Mouse (Mus musculus): ENCODE results near the gene Sidt1. TPM values are rescaled to one million over a fixed set of nuclear protein-coding genes. Genes with fewer than 3 reads are reported as not detected.

The Sidt1 gene
- polyA plus RNA-seq, 1 experiment from 2014 or later, result 3.3 TPM

DNA sequence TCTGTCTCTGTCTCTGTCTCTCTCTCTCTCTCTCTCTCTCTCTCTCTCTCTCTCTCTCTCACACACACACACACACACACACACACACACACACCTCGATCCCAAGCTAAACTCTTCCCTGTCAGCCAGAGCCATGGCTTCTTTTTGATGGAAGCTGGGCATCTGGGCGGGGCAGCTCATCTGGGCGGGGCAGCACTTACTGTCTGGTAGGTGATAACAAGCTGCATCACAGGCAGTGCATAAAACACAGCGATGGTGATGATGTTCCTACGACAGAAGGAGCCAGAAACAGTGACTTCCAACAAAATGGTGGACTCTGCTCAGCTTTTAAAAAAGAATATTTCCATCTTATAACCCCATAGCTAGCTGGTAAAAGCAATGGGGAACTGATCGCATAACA, 67.4 kb downstream of the Sidt1 start:
- Histone ChIP-seq H3K9ac (replicated peaks) (no peak overlapping the region), H3K4me2 (replicated peaks) (no peak overlapping the region), H3K27me3 (no peaks in the 10 kb centered on the region), H3K36me3 (no peaks in the 10 kb centered on the region), H3K27ac (no peak overlapping the region), H3K4me3 (replicated peaks) (no peak overlapping the region), H3K4me1 (replicated peaks) (no peaks in the 10 kb centered on the region), H3K9me3 (no peaks in the 10 kb centered on the region)
- no peak for ATAC-seq
- 92% methylated on average over 6 of the region's 6 CpGs for WGBS

DNA sequence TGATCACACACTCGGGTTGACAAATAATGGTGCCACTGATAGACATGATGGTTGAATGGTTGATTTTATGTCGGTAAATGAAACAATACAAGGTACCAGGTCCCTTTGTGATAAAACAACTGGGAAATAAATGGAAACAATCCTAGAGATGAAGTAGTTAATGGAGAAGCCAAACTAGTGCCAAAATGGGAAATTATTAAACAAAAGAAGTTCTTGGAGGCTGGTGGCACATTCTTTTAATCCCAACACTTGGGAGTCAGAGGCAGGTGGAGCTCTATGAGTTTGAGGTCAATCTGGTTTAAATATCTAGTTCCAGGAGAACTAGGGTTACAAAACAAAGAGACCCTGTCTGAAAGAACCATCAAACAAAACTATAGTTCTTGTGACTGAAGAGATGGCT, 68.1 kb downstream of the Sidt1 start:
- WGBS, result 60% methylated on average over 2 of the region's 2 CpGs

GRCm38 (mm10) chr16:44257476-44257875, 75.5 kb downstream of the Sidt1 start:
- no peak overlapping the region for H3K4me3 ChIP-seq (replicated peaks)
- no peak for ATAC-seq
- no peaks in the 10 kb centered on the region for H3K4me1 ChIP-seq (replicated peaks)
- WGBS, result 91% methylated on average over 3 of the region's 3 CpGs
- no peak overlapping the region for H3K27ac ChIP-seq
- H3K9ac ChIP-seq (replicated peaks), result no peak overlapping the region
- no peak overlapping the region for H3K4me2 ChIP-seq (replicated peaks)
- no peaks in the 10 kb centered on the region for H3K9me3 ChIP-seq
- no peaks in the 10 kb centered on the region for H3K36me3 ChIP-seq
- no peaks in the 10 kb centered on the region for H3K27me3 ChIP-seq

More for the DNA sequence above, 68.1 kb downstream of the Sidt1 start:
- Histone ChIP-seq H3K4me1 (replicated peaks) (no peaks in the 10 kb centered on the region), H3K9me3 (no peaks in the 10 kb centered on the region), H3K9ac (replicated peaks) (no peak overlapping the region), H3K27me3 (no peaks in the 10 kb centered on the region), H3K4me2 (replicated peaks) (no peak overlapping the region), H3K27ac (no peak overlapping the region), H3K36me3 (no peaks in the 10 kb centered on the region), H3K4me3 (replicated peaks) (no peak overlapping the region)
- ATAC-seq, result no peak

- Histone ChIP-seq H3K36me3 (no peaks in the 10 kb centered on the region), H3K27me3 (no peaks in the 10 kb centered on the region), H3K9me3 (no peaks in the 10 kb centered on the region), H3K4me3 (replicated peaks) (no peak overlapping the region), H3K27ac (no peak overlapping the region), H3K4me2 (replicated peaks) (no peak overlapping the region), H3K9ac (replicated peaks) (no peak overlapping the region), H3K4me1 (replicated peaks) (no peaks in the 10 kb centered on the region)
- 82% methylated on average over 7 of the region's 7 CpGs for WGBS
- ATAC-seq, result no peak
These were observed 78.3 kb downstream of the Sidt1 start for GRCm38 (mm10) chr16:44254698-44255097.

GRCm38 (mm10) chr16:44253797-44254634, 79.0 kb downstream of the Sidt1 start:
- no peak overlapping the region for H3K9ac ChIP-seq (replicated peaks)
- no peaks in the 10 kb centered on the region for H3K9me3 ChIP-seq
- H3K36me3 ChIP-seq, result no peaks in the 10 kb centered on the region
- H3K27me3 ChIP-seq, result no peaks in the 10 kb centered on the region
- 81% methylated on average over 7 of the region's 7 CpGs for WGBS
- H3K4me3 ChIP-seq (replicated peaks), result no peak overlapping the region
- no peak overlapping the region for H3K27ac ChIP-seq
- no peak for ATAC-seq
- no peaks in the 10 kb centered on the region for H3K4me1 ChIP-seq (replicated peaks)
- H3K4me2 ChIP-seq (replicated peaks), result no peak overlapping the region

DNA sequence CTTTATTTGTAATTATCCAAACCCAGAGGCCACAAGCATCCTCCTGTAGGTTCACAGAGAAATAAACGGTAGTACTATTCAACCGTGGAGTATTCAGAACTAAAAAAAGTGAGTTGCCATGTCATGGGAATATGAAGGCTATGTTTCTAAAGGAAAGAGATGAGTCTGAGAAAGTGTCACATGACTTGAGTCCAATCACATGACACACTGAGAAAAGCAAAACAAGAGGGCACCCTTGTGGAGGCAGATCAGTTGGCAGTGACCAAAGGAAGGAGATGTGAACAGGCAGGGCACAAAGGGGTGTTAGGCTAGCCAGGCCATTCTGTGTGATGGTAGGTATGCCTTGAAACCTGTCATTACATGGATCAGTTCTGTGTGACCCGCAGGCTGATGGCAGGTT, 80.3 kb downstream of the Sidt1 start:
- H3K9me3 ChIP-seq, result no peaks in the 10 kb centered on the region
- H3K4me2 ChIP-seq (replicated peaks), result no peak overlapping the region
- H3K36me3 ChIP-seq, result no peaks in the 10 kb centered on the region
- ATAC-seq, result no peak
- WGBS, result 93% methylated on average over 3 of the region's 3 CpGs
- H3K27ac ChIP-seq, result no peak overlapping the region
- no peak overlapping the region for H3K9ac ChIP-seq (replicated peaks)
- H3K27me3 ChIP-seq, result no peaks in the 10 kb centered on the region
- no peak overlapping the region for H3K4me3 ChIP-seq (replicated peaks)
- H3K4me1 ChIP-seq (replicated peaks), result no peaks in the 10 kb centered on the region

DNA sequence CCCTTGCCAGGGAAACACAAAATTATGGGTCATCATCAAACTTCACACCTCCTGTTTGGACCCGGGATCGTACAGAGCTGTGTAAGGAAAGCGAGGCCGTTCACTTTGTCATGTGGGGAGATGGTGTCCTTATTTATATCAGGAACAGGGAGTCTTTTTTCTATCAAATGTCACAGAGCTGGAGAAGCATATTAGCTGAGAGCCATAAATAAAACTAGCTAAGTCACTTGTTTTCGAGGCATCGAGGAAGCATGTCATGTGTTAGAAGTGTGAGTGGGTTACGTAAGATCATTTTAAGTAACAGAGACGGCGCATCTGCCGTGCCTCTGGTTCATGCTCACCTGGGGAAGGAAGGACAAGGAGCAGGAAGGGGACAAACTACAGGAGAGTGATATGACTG, 83.0 kb downstream of the Sidt1 start:
- 95% methylated on average over 10 of the region's 10 CpGs for WGBS
- no peak overlapping the region for H3K9ac ChIP-seq (replicated peaks)
- H3K27me3 ChIP-seq, result no peaks in the 10 kb centered on the region
- H3K27ac ChIP-seq, result no peak overlapping the region
- H3K9me3 ChIP-seq, result no peaks in the 10 kb centered on the region
- H3K36me3 ChIP-seq, result no peaks in the 10 kb centered on the region
- H3K4me2 ChIP-seq (replicated peaks), result no peak overlapping the region
- no peak for ATAC-seq
- H3K4me1 ChIP-seq (replicated peaks), result no peaks in the 10 kb centered on the region
- no peak overlapping the region for H3K4me3 ChIP-seq (replicated peaks)

GRCm38 (mm10) chr16:44243323-44243722, 89.7 kb downstream of the Sidt1 start:
- no peaks in the 10 kb centered on the region for H3K36me3 ChIP-seq
- H3K27me3 ChIP-seq, result no peaks in the 10 kb centered on the region
- no peaks in the 10 kb centered on the region for H3K9me3 ChIP-seq
- 74% methylated on average over 7 of the region's 7 CpGs for WGBS
- no peak overlapping the region for H3K4me2 ChIP-seq (replicated peaks)
- no peak for ATAC-seq
- no peaks in the 10 kb centered on the region for H3K4me1 ChIP-seq (replicated peaks)
- no peak overlapping the region for H3K9ac ChIP-seq (replicated peaks)
- H3K4me3 ChIP-seq (replicated peaks), result no peak overlapping the region
- H3K27ac ChIP-seq, result no peak overlapping the region

DNA sequence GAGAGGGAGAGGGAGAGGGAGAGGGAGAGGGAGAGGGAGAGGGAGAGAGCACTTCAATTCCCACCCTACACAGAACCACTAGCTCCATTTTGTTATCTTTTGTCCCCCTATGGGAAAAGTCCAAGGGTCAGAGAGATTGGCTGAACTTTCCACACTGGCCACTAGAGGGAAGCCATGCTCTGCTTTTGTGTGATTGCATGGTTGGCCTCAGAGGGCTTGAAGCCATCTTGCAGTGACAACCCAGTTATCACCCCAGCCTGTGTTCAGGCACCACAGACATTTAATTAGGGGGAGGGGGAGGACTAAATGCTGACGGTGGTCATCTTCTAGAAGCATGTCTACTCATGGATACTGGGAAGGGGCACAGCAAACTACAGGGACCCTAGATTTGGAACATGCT, 90.4 kb downstream of the Sidt1 start:
- no peaks in the 10 kb centered on the region for H3K9me3 ChIP-seq
- no peaks in the 10 kb centered on the region for H3K27me3 ChIP-seq
- H3K4me2 ChIP-seq (replicated peaks), result no peak overlapping the region
- H3K27ac ChIP-seq, result no peak overlapping the region
- no peak overlapping the region for H3K4me3 ChIP-seq (replicated peaks)
- WGBS, result 3% methylated on average over 1 of the region's 1 CpGs
- H3K4me1 ChIP-seq (replicated peaks), result no peaks in the 10 kb centered on the region
- H3K9ac ChIP-seq (replicated peaks), result no peak overlapping the region
- peak; percentile 81 for ATAC-seq
- no peaks in the 10 kb centered on the region for H3K36me3 ChIP-seq

DNA sequence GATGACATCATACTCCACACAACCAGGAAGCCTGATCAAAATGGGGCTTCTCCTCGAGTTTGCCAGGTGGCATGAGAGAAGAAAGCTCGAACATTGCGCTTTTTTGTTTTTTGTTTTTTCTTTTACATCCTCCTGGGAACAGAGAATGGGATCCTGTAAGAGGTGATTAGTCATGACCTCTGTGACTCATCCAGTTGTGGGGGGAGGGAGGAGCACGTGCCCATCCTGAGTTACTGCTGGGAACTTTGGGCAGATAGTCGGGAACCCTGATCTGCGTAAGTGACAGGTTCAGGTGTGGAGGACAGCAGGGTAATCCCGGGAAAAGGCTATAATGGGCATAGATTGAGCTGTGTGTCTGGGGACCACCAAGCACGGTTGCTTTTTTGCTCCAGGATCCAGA, 92.6 kb downstream of the Sidt1 start:
- Histone ChIP-seq H3K4me2 (replicated peaks) (no peak overlapping the region), H3K4me1 (replicated peaks) (no peaks in the 10 kb centered on the region), H3K9ac (replicated peaks) (no peak overlapping the region), H3K36me3 (no peaks in the 10 kb centered on the region), H3K27ac (no peak overlapping the region), H3K9me3 (no peaks in the 10 kb centered on the region), H3K4me3 (replicated peaks) (no peak overlapping the region), H3K27me3 (no peaks in the 10 kb centered on the region)
- 73% methylated on average over 8 of the region's 8 CpGs for WGBS
- no peak for ATAC-seq

DNA sequence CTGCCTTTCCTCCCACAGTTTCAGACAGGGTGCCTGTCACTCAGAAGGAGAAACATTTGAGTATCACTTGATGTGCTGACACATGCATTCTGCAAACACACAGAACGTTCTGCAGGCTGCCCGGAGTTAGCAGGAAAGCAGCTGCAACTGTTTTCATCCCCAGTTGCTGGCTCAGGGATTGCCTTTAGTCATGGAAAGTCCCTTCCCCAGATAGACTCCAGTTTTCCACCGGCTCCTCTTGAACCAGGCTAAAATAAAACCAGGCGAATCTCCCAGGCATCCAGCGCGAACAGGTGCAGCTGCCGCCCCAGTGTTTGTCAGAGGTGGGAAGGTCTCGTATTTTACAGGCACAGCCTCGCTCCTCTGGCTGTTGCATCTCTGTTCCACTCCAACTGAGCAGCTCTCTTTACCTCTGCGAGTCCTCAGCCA, 94.1 kb downstream of the Sidt1 start:
- Histone ChIP-seq H3K27me3 (no peaks in the 10 kb centered on the region), H3K4me2 (replicated peaks) (no peak overlapping the region), H3K4me3 (replicated peaks) (no peak overlapping the region), H3K4me1 (replicated peaks) (no peaks in the 10 kb centered on the region), H3K9me3 (no peaks in the 10 kb centered on the region), H3K36me3 (no peaks in the 10 kb centered on the region), H3K9ac (replicated peaks) (no peak overlapping the region), H3K27ac (no peak overlapping the region)
- ATAC-seq, result no peak
- 62% methylated on average over 10 of the region's 10 CpGs for WGBS

DNA sequence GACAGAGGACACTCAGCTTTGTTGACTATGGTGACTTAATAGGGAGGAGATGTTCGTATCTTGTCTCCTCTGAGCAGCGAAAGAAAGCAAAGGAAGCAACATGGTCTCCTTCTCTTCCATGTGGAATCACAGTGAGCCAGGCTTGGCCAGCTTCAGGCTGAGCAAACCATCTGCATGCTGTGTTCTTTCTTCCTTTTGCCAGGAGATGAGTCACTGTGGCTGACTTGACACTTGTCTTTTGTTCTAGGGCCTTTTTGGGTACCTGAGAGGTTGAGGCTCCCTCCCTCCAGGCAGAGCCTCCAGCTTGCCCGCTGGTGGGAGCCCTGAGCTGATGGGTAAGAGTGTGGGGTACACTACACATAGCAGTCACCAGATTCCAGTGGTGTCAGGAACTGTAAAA, 95.2 kb downstream of the Sidt1 start:
- ATAC-seq, result no peak
- WGBS, result 76% methylated on average over 3 of the region's 3 CpGs
- no peaks in the 10 kb centered on the region for H3K27me3 ChIP-seq

GRCm38 (mm10) chr16:44233019-44233418, 100.0 kb downstream of the Sidt1 start:
- ATAC-seq, result no peak
- Histone ChIP-seq H3K4me3 (replicated peaks) (no peak overlapping the region), H3K4me1 (replicated peaks) (no peaks in the 10 kb centered on the region), H3K27ac (no peak overlapping the region), H3K9me3 (no peaks in the 10 kb centered on the region), H3K36me3 (no peaks in the 10 kb centered on the region), H3K27me3 (no peaks in the 10 kb centered on the region), H3K4me2 (replicated peaks) (no peak overlapping the region), H3K9ac (replicated peaks) (no peak overlapping the region)
- 89% methylated on average over 7 of the region's 7 CpGs for WGBS

More for the DNA sequence above, 95.2 kb downstream of the Sidt1 start:
- Histone ChIP-seq H3K4me3 (replicated peaks) (no peak overlapping the region), H3K4me1 (replicated peaks) (no peaks in the 10 kb centered on the region), H3K27ac (no peak overlapping the region), H3K4me2 (replicated peaks) (no peak overlapping the region), H3K36me3 (no peaks in the 10 kb centered on the region), H3K9me3 (no peaks in the 10 kb centered on the region), H3K9ac (replicated peaks) (no peak overlapping the region)

Measured in midbrain, embryonic 13.5 days (tissue).